In genomic region chr16:32138954-32139353, GRCm38 (mm10) we compare ENCODE assay signal across 23 mouse cellular contexts. TPM values are rescaled to one million over a fixed set of nuclear protein-coding genes. Genes with fewer than 3 reads are reported as not detected.
DNase-seq lines count a peak whose midpoint lies in the region; ATAC-seq and TF ChIP-seq lines count a peak whose summit lies in the region.
"Had no signal": no experiment of that assay in that cellular context is flagged by ENCODE, and none has a peak within 500 bp of the region (broad histone marks: within the 10 kb centered on the region; RNA-seq: fewer than 3 reads in every experiment).

No protein-coding gene starts in this region.

- no peak overlapping the region for H3K4me3 ChIP-seq in layer of hippocampus, adult 2 months
- H3K4me3 ChIP-seq: embryonic facial prominence, embryonic 15.5 days; erythroblast, embryonic 14.5 days; forebrain, embryonic 15.5 days; heart, embryonic 13.5 days; hindbrain, embryonic 15.5 days had no signal

- ATAC-seq in frontal cortex, adult (ENCODE audit: low TSS enrichment): peak; percentile 74; the same call in 1 of the 2 replicates
- ATAC-seq: activated CD4-positive, CD25-positive, alpha-beta regulatory T cell, adult 4 months; forebrain, embryonic 15.5 days; Patski had no signal

- H3K27ac ChIP-seq in layer of hippocampus, adult 2 months: peak overlapping the region; percentile 70; the same call in 1 of the 2 replicates
- H3K27ac ChIP-seq: embryonic facial prominence, embryonic 15.5 days; forebrain, embryonic 15.5 days; heart, embryonic 13.5 days; hindbrain, embryonic 15.5 days had no signal

- no peak for TF ChIP-seq CTCF in layer of hippocampus, adult 2 months (conservative IDR thresholded peaks at IDR 0.05)

- no peak for DNase-seq in frontal cortex, postnatal 25 days (ENCODE audit: low spot score in 2 of 2)
- DNase-seq in layer of hippocampus, adult 2 months (ENCODE audit: low spot score in 2 of 2): peak; percentile 55 to 80
- no peak for DNase-seq in layer of hippocampus, adult 9-10 months (ENCODE audit: low spot score)
- peak; percentile 17 for DNase-seq in 3T3-L1 (ENCODE audit: low read depth, low spot score)
- peak; percentile 23 to 24 for DNase-seq in layer of hippocampus, postnatal 36 days
- no peak for DNase-seq in kidney, adult 9 months
- DNase-seq: adrenal gland, postnatal 25 days; cerebellum, adult 2 months; cerebellum, postnatal 14 days; embryo, embryonic 11 days; gastrocnemius, postnatal 36 days; heart, postnatal 36 days had no signal

RNA-seq across cellular contexts. Expression of gene Nrros, which starts 26.4 kb away (rescaled TPM):
- total RNA-seq in layer of hippocampus, adult 2 months (2021): 10 to 100 TPM; 11.2 to 11.6 TPM
- total RNA-seq in layer of hippocampus, postnatal 36 days (2021): 10 to 100 TPM in 1 of 2 experiments, 1 to 10 TPM in 1; 8.9 to 11.9 TPM

RNA-seq across cellular contexts. Expression of gene Cep19, which starts 39.4 kb away (rescaled TPM):
- 10 to 100 TPM; 62.8 to 65.5 TPM for total RNA-seq in layer of hippocampus, adult 2 months (2021)
- 10 to 100 TPM; 63.0 to 63.9 TPM for total RNA-seq in layer of hippocampus, postnatal 36 days (2021)

RNA-seq across cellular contexts. Expression of gene Pigx, which starts 39.4 kb away (rescaled TPM):
- total RNA-seq in layer of hippocampus, adult 2 months (2021): 10 to 100 TPM; 24.2 to 27.3 TPM
- 10 to 100 TPM; 26.7 to 28.0 TPM for total RNA-seq in layer of hippocampus, postnatal 36 days (2021)

RNA-seq across cellular contexts. Expression of gene Bex6, which starts 40.7 kb away (rescaled TPM):
- total RNA-seq in layer of hippocampus, adult 2 months (2021): not detected
- total RNA-seq in layer of hippocampus, postnatal 36 days (2021): not detected
- total RNA-seq: adrenal gland, adult 18-20 months; adrenal gland, postnatal 25 days; gastrocnemius, adult 8-10 months; gastrocnemius, postnatal 36 days; heart, postnatal 36 days; MEL had no signal

RNA-seq across cellular contexts. Expression of gene Pak2, which starts 59.8 kb away (rescaled TPM):
- total RNA-seq in layer of hippocampus, adult 2 months (2021): 10 to 100 TPM; 29.2 to 29.7 TPM
- 10 to 100 TPM; 29.1 to 30.8 TPM for total RNA-seq in layer of hippocampus, postnatal 36 days (2021)

Comparison
In these comparisons a context has a peak if more than half of its experiments do, and no peak if none do; other contexts are left out.
1. DNase-seq: peak in layer of hippocampus, adult 2 months (2 of 2), 3T3-L1 (single experiment) and layer of hippocampus, postnatal 36 days (2 of 2); none in frontal cortex, postnatal 25 days (0 of 2), layer of hippocampus, adult 9-10 months (single experiment) and kidney, adult 9 months (single experiment).